Mouse (Mus musculus) MN1 (cell line): ENCODE measurements around the gene Hbq1b.

Source experiments
- DNase-seq: peaks from one replicate; pipeline ENCODE4 v3.0.0-alpha.2; 2016; ENCODE audit warnings: low spot score

Gene Hbq1b

GRCm38 (mm10) chr11:32286695-32287492, at the start of gene Hbq1b:
TSS of gene Hbq1b (plus strand) at chr11:32286965.
- peak; percentile 81 for DNase-seq

DNA sequence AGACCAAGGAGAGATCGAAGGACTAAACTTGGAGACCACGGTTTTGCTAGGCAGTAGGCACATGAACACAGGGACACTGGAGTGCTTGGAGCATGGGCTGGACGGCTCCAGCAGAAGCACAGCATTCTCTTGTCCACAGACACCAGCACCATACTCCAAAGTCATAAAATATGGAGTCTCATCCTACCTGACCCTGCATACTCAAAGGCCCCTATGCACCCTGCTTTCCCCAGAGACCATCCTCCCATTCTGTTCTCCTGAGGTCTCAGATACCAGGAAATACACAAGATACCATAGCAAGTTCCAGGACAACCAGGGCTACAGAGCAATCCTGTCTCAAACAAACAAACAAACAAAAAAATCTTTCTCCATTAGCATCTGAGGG, 49.4 kb upstream of the Hbq1b start:
- DNase-seq: no peak

DNA sequence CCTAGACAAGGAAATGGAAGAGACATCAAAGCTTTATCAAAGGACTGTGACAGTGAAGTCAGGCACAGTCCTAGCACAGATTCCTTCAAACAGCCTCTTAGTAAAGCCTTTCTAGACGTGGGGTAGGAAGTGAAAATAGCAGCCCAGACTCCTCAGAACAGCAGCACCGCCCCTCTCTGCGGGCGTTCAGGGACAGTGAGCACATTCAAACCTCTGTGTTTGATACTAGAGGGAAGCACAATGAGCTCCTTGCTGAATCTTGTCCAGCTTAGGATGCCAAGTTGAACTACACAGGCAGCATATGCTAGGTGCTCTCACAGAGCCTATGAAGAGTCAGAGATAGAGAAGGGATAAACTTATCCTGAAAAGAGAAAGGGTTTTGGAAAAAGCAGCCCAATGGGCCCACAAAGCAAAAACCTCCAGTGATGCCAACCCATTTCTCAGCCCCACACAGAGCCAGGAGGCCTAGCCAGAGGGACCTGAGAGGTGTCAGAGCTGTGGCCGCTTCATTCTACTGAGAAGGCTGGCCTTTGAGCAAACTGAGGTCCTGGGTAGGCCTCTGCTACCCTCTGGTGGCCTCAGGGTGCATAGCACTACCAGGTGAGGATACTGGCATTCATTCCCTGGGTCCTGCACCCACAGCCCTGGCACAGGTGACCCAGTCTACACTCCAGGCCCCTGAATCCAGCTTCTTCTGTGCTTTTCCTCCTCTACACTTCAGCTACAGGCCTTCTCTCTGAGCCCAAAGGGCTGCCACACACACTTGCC, 48.5 kb upstream of the Hbq1b start:
- DNase-seq: peak; percentile 82

GRCm38 (mm10) chr11:32241391-32241790, 45.4 kb upstream of the Hbq1b start:
- no peak for DNase-seq

DNA sequence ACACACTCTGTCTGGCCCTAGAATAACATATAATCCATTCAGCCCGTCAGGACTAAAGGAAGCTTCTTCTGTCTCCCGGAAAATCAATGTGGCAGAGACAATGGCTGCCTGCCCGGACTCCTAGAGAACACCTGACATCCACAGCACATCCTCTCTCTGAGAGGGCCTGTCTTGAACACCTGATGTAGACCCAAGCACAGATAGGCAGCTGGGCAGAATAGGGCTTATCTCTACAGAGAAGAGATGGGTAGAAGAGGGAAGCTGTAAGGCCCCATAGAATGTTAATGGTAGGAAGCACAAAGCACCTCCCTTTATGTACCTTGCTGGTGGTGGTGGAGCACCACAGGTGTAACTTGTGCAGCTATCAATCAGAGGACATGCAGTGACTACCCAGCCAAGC, 44.6 kb upstream of the Hbq1b start:
- DNase-seq: no peak

- no peak for DNase-seq
These were observed 43.4 kb upstream of the Hbq1b start for GRCm38 (mm10) chr11:32243205-32243955.

- no peak for DNase-seq
These were observed 42.7 kb upstream of the Hbq1b start for GRCm38 (mm10) chr11:32244064-32244463.

DNA sequence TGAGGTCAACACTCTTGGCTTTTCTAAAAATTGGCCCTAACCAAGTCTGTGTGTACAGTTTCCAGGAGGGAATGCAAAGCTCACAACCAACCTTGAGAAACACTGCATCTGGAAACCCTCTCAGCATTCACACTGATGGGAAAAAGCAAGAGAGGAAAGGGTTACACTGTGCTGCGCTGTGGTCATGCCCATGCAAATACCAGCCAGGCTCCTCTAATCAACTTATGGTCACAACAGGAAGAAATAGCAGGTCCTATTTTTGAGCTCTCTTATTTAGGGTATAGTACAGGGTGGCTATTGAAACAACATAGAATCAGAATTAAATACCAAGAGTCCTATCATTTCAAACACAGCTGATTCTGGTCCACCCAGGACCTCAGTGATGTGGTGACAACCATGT, 42.1 kb upstream of the Hbq1b start:
- DNase-seq: no peak

GRCm38 (mm10) chr11:32245614-32246013, 41.2 kb upstream of the Hbq1b start:
- no peak for DNase-seq

DNA sequence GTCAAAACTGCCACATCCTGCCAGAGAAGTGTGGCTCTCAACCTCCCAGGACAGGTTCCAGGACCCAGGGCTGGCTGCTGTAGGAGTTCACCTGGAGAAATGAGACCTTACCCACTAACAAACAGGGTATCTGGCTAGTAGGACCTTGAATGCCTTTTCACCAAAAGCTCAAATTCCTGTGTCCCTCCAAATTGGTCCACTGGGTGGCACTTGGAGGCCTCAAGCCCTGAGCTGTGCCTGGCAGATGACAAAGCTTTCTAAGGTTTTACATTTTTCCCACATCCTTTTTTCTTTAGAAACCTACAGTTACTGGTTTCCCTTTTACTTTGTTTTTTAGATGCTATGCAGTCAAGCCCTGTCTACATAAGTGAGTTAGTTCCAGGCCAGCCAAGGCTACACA, 39.7 kb upstream of the Hbq1b start:
- peak; percentile 60 for DNase-seq

- DNase-seq: no peak
These were observed 38.4 kb upstream of the Hbq1b start for GRCm38 (mm10) chr11:32248350-32248749.

GRCm38 (mm10) chr11:32250880-32251763, 35.6 kb upstream of the Hbq1b start:
- no peak for DNase-seq

DNA sequence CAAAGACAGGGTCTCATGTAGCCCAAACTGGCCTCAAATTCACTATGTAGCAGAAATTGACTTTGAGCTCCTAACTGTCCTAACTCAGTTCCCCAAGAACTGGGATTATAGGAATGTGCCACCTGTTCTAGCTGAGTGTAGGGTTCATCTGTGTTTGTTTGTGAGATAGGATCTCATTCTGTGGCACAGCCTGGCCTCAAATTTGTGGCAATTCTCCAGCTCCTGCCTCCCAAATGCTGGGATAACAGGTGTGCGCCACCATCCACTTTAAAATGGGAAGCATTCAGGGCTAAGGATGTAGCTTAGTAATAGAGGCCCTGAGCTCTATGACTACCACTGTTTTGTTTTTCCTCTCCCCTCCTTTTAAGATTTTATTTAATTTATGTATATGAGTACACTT, 33.6 kb upstream of the Hbq1b start:
- no peak for DNase-seq

GRCm38 (mm10) chr11:32256146-32256545, 30.6 kb upstream of the Hbq1b start:
- no peak for DNase-seq

DNA sequence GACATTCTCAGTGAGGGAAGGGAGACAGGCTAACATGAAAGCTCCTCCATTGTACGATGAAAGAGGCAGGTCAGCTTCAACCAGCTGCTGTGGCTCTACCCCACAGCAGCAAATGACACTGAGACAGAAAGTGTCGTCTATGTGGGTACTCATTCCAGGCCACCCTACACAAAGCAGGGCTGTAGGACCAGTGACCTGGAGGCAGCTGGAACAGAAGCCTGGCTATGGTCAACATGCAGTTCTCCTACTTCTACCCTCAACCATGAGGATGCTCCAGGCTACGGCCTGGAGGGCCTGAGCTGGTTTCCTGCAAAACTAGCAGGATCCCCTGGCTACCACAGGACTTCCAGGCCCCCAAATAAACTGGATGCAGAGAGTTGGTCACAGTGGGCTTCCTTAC, 30.2 kb upstream of the Hbq1b start:
- DNase-seq: no peak

DNA sequence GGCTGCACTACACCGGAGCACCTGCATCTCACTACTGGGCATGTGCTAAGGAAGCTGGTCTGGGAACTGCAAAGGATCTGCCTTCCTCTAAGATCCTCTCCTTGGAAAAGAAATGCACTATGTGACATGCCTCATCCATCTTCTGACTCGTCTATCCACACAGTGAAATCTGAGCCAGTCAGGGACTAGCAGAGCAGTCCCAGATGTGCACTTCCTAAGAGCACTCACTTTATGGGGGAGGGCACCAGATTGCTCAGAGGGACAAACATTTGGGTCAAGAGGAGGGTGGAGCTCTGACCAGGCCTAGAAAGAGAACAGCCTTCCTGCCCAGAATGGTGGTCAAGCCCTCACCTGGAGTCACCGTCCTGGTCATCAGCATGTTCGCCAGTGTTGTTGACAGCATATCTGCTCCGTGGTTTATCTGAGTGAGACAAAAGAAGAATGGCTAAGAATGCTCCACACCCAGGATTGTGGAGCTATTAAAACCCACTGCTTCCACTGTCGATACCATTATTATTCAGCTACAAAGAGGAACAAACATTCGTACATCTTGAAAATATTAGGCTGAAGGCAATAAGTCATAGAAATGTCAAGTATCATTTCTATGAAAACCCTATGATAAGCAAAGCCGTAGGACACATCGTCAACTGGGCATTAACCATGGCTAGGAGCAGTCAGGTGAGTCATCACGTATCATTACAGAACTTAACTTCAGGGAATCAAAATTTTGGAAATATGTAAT, 23.9 kb upstream of the Hbq1b start:
- DNase-seq: no peak

- no peak for DNase-seq
These were observed 21.5 kb upstream of the Hbq1b start for GRCm38 (mm10) chr11:32265117-32265738.

- DNase-seq: no peak
These were observed 20.6 kb upstream of the Hbq1b start for GRCm38 (mm10) chr11:32266194-32266593.

GRCm38 (mm10) chr11:32266776-32267175, 20.0 kb upstream of the Hbq1b start:
- no peak for DNase-seq

DNA sequence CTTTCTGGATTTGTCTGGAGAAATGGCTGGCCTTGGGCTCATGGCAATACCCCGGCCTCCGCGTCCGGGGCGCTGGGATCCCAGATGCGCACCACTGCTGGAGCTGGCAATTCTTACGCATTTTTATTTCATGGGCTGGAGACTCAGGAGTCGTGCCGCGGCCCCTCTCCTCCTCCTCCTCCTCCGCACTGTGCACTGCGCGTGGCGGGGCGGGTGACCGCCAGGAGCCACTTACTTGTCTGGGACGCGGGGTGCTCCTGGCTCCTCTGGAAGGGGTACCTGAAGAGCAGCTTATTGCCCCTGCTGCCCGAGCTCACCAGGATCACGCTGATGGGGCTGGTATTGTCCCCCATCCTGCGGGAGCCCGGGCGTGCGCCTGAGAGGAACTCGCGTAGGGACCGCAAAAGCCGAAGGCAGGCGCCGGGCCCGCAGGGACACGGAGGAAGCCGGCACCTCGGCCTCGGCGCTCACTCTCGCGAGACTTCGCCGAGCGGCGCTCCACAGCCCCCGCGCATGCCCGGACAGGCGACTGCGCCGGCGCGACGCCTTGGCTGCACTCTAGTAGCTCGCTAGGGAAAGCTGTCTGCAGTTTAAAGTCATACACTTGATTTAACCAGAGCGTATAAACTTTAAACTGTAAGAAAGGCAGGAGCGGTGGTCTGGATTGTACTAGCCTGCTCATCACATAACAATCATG, 19.4 kb upstream of the Hbq1b start, which contains the start of gene Nprl3:
Gene Nprl3 (minus strand): TSS at position 520 of the 697 bp plus-strand sequence.
- DNase-seq: peak; percentile 99
